Mouse (Mus musculus) embryonic fibroblast, embryonic 13.5 days (primary cell): Measurements from ENCODE around the gene Slc7a5.

ENCODE experiments used
- CTCF ChIP-seq: IDR thresholded peaks from 2 replicates; pipeline ENCODE4 v1.5.1; 2011; ENCODE audit warnings: mild to moderate bottlenecking, control low read depth, low read length, moderate library complexity, borderline replicate concordance; ENCODE audit not compliant: insufficient read depth
- POLR2A ChIP-seq: IDR thresholded peaks from 2 replicates; pipeline ENCODE4 v1.6.1; 2011; ENCODE audit warnings: low read depth, mild to moderate bottlenecking, control low read depth, low read length, moderate library complexity

- TF ChIP-seq POLR2A (no peak), CTCF (no peak)
Measured at GRCm38 (mm10) chr8:121909663-121910062, 2.2 kb upstream of the Slc7a5 start.
